Mouse (Mus musculus) fibroblast of lung, adult 2 months (primary cell): ENCODE results near the gene Wdr60.

Experiments used
- DNase-seq: peaks from one replicate; pipeline ENCODE4 v3.0.0-alpha.2; 2011; ENCODE audit warnings: low read depth

The Wdr60 gene

GRCm38 (mm10) chr12:116183212-116183935, 79.4 kb downstream of the Wdr60 start:
- DNase-seq: no peak

- no peak for DNase-seq
Measured at GRCm38 (mm10) chr12:116182376-116182775, 80.4 kb downstream of the Wdr60 start.

GRCm38 (mm10) chr12:116181436-116182050, 81.3 kb downstream of the Wdr60 start:
- peak; percentile 87 for DNase-seq

GRCm38 (mm10) chr12:116176930-116177329, 85.9 kb downstream of the Wdr60 start:
- DNase-seq: no peak

- no peak for DNase-seq
Measured at GRCm38 (mm10) chr12:116169666-116170065, 93.2 kb downstream of the Wdr60 start.

GRCm38 (mm10) chr12:116165368-116165767, 97.5 kb downstream of the Wdr60 start:
- DNase-seq: no peak

GRCm38 (mm10) chr12:116159695-116160094, 103.1 kb downstream of the Wdr60 start:
- DNase-seq: no peak

- no peak for DNase-seq
Measured at GRCm38 (mm10) chr12:116159223-116159622, 103.6 kb downstream of the Wdr60 start.

GRCm38 (mm10) chr12:116156792-116157532, 105.9 kb downstream of the Wdr60 start:
- DNase-seq: no peak
